In genomic region chr7:19561765-19562642, GRCm38 (mm10) we compare ENCODE assay signal across 8 mouse cellular contexts. TPM values are rescaled to one million over a fixed set of nuclear protein-coding genes. Genes with fewer than 3 reads are reported as not detected.
DNase-seq lines count a peak whose midpoint lies in the region; ATAC-seq and TF ChIP-seq lines count a peak whose summit lies in the region.

No protein-coding gene starts in this region.

- TF ChIP-seq POLR2A in CH12.LX (IDR thresholded peaks at IDR 0.05; ENCODE audit: low read depth, low read length), result peak; percentile 68

- H3K27me3 ChIP-seq in CH12.LX (replicated peaks), result no peaks in the 10 kb centered on the region
- H3K27me3 ChIP-seq in forebrain, embryonic 10.5 days (ENCODE audit: poor library complexity, severe bottlenecking), result no peaks in the 10 kb centered on the region
- H3K27me3 ChIP-seq in heart, embryonic 15.5 days, result no peaks in the 10 kb centered on the region
- no peaks in the 10 kb centered on the region for H3K27me3 ChIP-seq in liver, embryonic 13.5 days
- H3K27me3 ChIP-seq in stomach, embryonic 14.5 days (ENCODE audit: control insufficient read depth, insufficient read depth, low read length), result no peaks in the 10 kb centered on the region

- peak overlapping the region; percentile 71 for H3K4me2 ChIP-seq in CH12.LX (ENCODE audit: insufficient read depth, low read depth, poor library complexity, severe bottlenecking)
- H3K4me2 ChIP-seq in heart, embryonic 15.5 days, result peak overlapping the region; percentile 94
- peak overlapping the region; percentile 81 for H3K4me2 ChIP-seq in liver, embryonic 13.5 days
- H3K4me2 ChIP-seq in stomach, embryonic 14.5 days (replicated peaks; ENCODE audit: low read depth, low read length), result peak overlapping the region; percentile 77

- no peak for TF ChIP-seq EP300 in CH12.LX (IDR thresholded peaks at IDR 0.05; ENCODE audit: low read length)

- no peak for TF ChIP-seq CTCF in CH12.LX (conservative IDR thresholded peaks at IDR 0.05 in 1 of 2, IDR thresholded peaks at IDR 0.05 in 1 of 2; ENCODE audit: low read depth in 2 of 2, low read length in 2 of 2)

- no peak for TF ChIP-seq RAD21 in CH12.LX (IDR thresholded peaks at IDR 0.05; ENCODE audit: low read depth, low read length)

- H3K4me3 ChIP-seq in CH12.LX (replicated peaks in 1 of 3; ENCODE audit: low read depth in 2 of 3, low read length in 2 of 3, poor library complexity in 1 of 3), result peak overlapping the region; percentile 88 to 98 (median 91)
- peak overlapping the region; percentile 100 for H3K4me3 ChIP-seq in forebrain, embryonic 10.5 days
- H3K4me3 ChIP-seq in heart, embryonic 15.5 days, result peak overlapping the region; percentile 80
- peak overlapping the region; percentile 100 for H3K4me3 ChIP-seq in liver, embryonic 13.5 days (replicated peaks)
- peak overlapping the region; percentile 100 for H3K4me3 ChIP-seq in stomach, embryonic 14.5 days (ENCODE audit: low read depth, low read length)

- peak overlapping the region; percentile 93 for H3K9ac ChIP-seq in CH12.LX (ENCODE audit: insufficient read depth, low read depth)
- H3K9ac ChIP-seq in heart, embryonic 15.5 days, result peak overlapping the region; percentile 84
- peak overlapping the region; percentile 99 for H3K9ac ChIP-seq in liver, embryonic 13.5 days
- peak overlapping the region; percentile 91 for H3K9ac ChIP-seq in stomach, embryonic 14.5 days (replicated peaks; ENCODE audit: low read depth, low read length)

- peak; percentile 85 for DNase-seq in CH12.LX (ENCODE audit: extremely low read depth)
- peak; percentile 92 for DNase-seq in c-Kit-positive CD71-negative TER-119-negative erythroid progenitor cells, embryonic 14.5 days (ENCODE audit: low read depth)
- peak; percentile 95 for DNase-seq in forebrain, embryonic 10.5 days (ENCODE audit: extremely low spot score, low spot score)
- peak; percentile 95 for DNase-seq in kidney, postnatal 14 days
- DNase-seq in liver, embryonic 13.5 days, result peak; percentile 81
- DNase-seq in natural killer cell, adult 2 months (ENCODE audit: low spot score in 2 of 2), result peak; percentile 91

- in situ Hi-C loops in CH12.LX (cut with MboI; ENCODE audit: low pct_ligation_motif_present, low pct_unique_long_range_greater_than_20kb, low sequenced_read_pairs), result loop anchor here (25.0 kb wide), 1 partner anchor 150 kb away; the partner anchor contains the start of genes Ckm and Klc3

- peak; percentile 88 for ATAC-seq in heart, embryonic 15.5 days (replicated peaks; ENCODE audit: insufficient number of reproducible peaks, insufficient read depth, low FRiP score, low read depth)
- peak; percentile 74 for ATAC-seq in liver, embryonic 13.5 days (ENCODE audit: low read depth)
- peak; percentile 84 for ATAC-seq in stomach, embryonic 14.5 days (ENCODE audit: insufficient number of reproducible peaks, insufficient read depth, low FRiP score, low read depth)

- dilution Hi-C loops in CH12.LX (cut with MboI; ENCODE audit: extremely low pct_ligation_motif_present, extremely low pct_unique_long_range_greater_than_20kb, low sequenced_read_pairs), result no loop called here

- WGBS in forebrain, embryonic 10.5 days, result under 1% methylated on average over 102 of the region's 102 CpGs
- under 1% methylated on average over 102 of the region's 102 CpGs for WGBS in heart, embryonic 15.5 days
- WGBS in liver, embryonic 13.5 days (ENCODE audit: insufficient replicate concordance), result under 1% methylated on average over 102 of the region's 102 CpGs
- under 1% methylated on average over 97 of the region's 102 CpGs for WGBS in stomach, embryonic 14.5 days

- H3K36me3 ChIP-seq in CH12.LX (replicated peaks in 1 of 2; ENCODE audit: control insufficient read depth in 1 of 2, insufficient read depth in 1 of 2, low read length in 1 of 2), result peaks cover 27 to 66% of the 10 kb centered on the region in 2 experiments
- H3K36me3 ChIP-seq in forebrain, embryonic 10.5 days (replicated peaks), result peaks cover 54% of the 10 kb centered on the region
- H3K36me3 ChIP-seq in heart, embryonic 15.5 days, result peaks cover 24% of the 10 kb centered on the region
- peaks cover 50% of the 10 kb centered on the region for H3K36me3 ChIP-seq in liver, embryonic 13.5 days
- peaks cover 18% of the 10 kb centered on the region for H3K36me3 ChIP-seq in stomach, embryonic 14.5 days (ENCODE audit: control insufficient read depth, insufficient read depth, low read length)

- H3K79me2 ChIP-seq in CH12.LX (replicated peaks; ENCODE audit: control insufficient read depth, extremely low read depth, insufficient read depth, poor library complexity, severe bottlenecking), result peaks cover 41% of the 10 kb centered on the region

- peaks cover 8 to 44% of the 10 kb centered on the region in 2 experiments for H3K4me1 ChIP-seq in CH12.LX (ENCODE audit: control insufficient read depth in 1 of 2, insufficient read depth in 2 of 2)
- H3K4me1 ChIP-seq in forebrain, embryonic 10.5 days, result peaks cover 51% of the 10 kb centered on the region
- peaks cover 52% of the 10 kb centered on the region for H3K4me1 ChIP-seq in heart, embryonic 15.5 days (replicated peaks)
- H3K4me1 ChIP-seq in liver, embryonic 13.5 days (replicated peaks), result peaks cover 77% of the 10 kb centered on the region
- peaks cover 19% of the 10 kb centered on the region for H3K4me1 ChIP-seq in stomach, embryonic 14.5 days (ENCODE audit: control insufficient read depth, insufficient read depth, low read length)

- H3K9me3 ChIP-seq in CH12.LX (replicated peaks; ENCODE audit: low read length), result peaks cover 13% of the 10 kb centered on the region
- peaks cover 9% of the 10 kb centered on the region for H3K9me3 ChIP-seq in forebrain, embryonic 10.5 days
- no peaks in the 10 kb centered on the region; the same call in 1 of the 2 replicates for H3K9me3 ChIP-seq in heart, embryonic 15.5 days (replicated peaks)
- 0 out of 2 replicates have a peak, but pooled peaks cover 5% of the 10 kb centered on the region for H3K9me3 ChIP-seq in liver, embryonic 13.5 days (replicated peaks)
- no peaks in the 10 kb centered on the region for H3K9me3 ChIP-seq in stomach, embryonic 14.5 days (ENCODE audit: control insufficient read depth, low read depth, low read length)

- H3K27ac ChIP-seq in CH12.LX (ENCODE audit: insufficient read depth, low read depth), result peak overlapping the region; percentile 69
- peak overlapping the region; percentile 95 for H3K27ac ChIP-seq in forebrain, embryonic 10.5 days
- H3K27ac ChIP-seq in heart, embryonic 15.5 days, result peak overlapping the region; percentile 90
- H3K27ac ChIP-seq in liver, embryonic 13.5 days, result peak overlapping the region; percentile 98
- H3K27ac ChIP-seq in stomach, embryonic 14.5 days (ENCODE audit: low read length), result peak overlapping the region; percentile 92

TF ChIP-seq in CH12.LX, 34 proteins besides CTCF, POLR2A, EP300 and RAD21 (continues in another document):
- TF ChIP-seq CHD2 (IDR thresholded peaks at IDR 0.05; ENCODE audit: low read length) (peak; percentile 85), MAZ (IDR thresholded peaks at IDR 0.05; ENCODE audit: low read depth, low read length) (peak; percentile 99), JUN (IDR thresholded peaks at IDR 0.05; ENCODE audit: insufficient read depth, low read depth, low read length) (no peak)

RNA-seq across cellular contexts. Expression of gene Ppp1r37, which starts 0.9 kb away (rescaled TPM):
- total RNA-seq in CH12.LX (2012; rRNA removed) (13.8 and 14.2 TPM in 2 replicates), CH12.LX (2014; rRNA removed) (7.3 and 7.7 TPM in 2 replicates)
- 15.7 and 16.5 TPM in 2 replicates for polyA plus RNA-seq in CH12.LX (2012; ENCODE audit: insufficient read length, low read depth)
- 20.2 and 22.2 TPM in 2 replicates for polyA plus RNA-seq in forebrain, embryonic 10.5 days (2016; fragmentation: Nextera tagmentation; extraction: Ambion mirVana)
- polyA plus RNA-seq in heart, embryonic 15.5 days (2015; fragmentation: Nextera tagmentation; extraction: Ambion mirVana), result 15.8 and 24.0 TPM in 2 replicates
- 7.8 and 8.3 TPM in 2 replicates for polyA plus RNA-seq in liver, embryonic 13.5 days (2015; fragmentation: Nextera tagmentation; extraction: Ambion mirVana)
- polyA plus RNA-seq in stomach, embryonic 14.5 days (2014; fragmentation: Nextera tagmentation; extraction: Ambion mirVana), result 6.3 and 7.1 TPM in 2 replicates

RNA-seq across cellular contexts. Expression of gene Zfp296, which starts 15.1 kb away (rescaled TPM):
- 26.5 and 30.0 TPM in 2 replicates for total RNA-seq in CH12.LX (2012; rRNA removed)
- 8.6 and 10.7 TPM in 2 replicates for total RNA-seq in CH12.LX (2014; rRNA removed)
- polyA plus RNA-seq in CH12.LX (2012; ENCODE audit: insufficient read length, low read depth), result 37.6 and 44.0 TPM in 2 replicates
- polyA plus RNA-seq in forebrain, embryonic 10.5 days (2016; fragmentation: Nextera tagmentation; extraction: Ambion mirVana), result 0.30 and 0.47 TPM in 2 replicates
- polyA plus RNA-seq in heart, embryonic 15.5 days (2015; fragmentation: Nextera tagmentation; extraction: Ambion mirVana), result 0.38 and 0.42 TPM in 2 replicates
- 1.3 and 1.5 TPM in 2 replicates for polyA plus RNA-seq in liver, embryonic 13.5 days (2015; fragmentation: Nextera tagmentation; extraction: Ambion mirVana)
- polyA plus RNA-seq in stomach, embryonic 14.5 days (2014; fragmentation: Nextera tagmentation; extraction: Ambion mirVana), result 1.2 and 2.1 TPM in 2 replicates

RNA-seq across cellular contexts. Expression of gene Gemin7, which starts 15.4 kb away (rescaled TPM):
- total RNA-seq in CH12.LX (2012; rRNA removed), result 52.5 and 63.2 TPM in 2 replicates
- total RNA-seq in CH12.LX (2014; rRNA removed), result 89.6 and 101 TPM in 2 replicates
- polyA plus RNA-seq in CH12.LX (2012; ENCODE audit: insufficient read length, low read depth), result 59.3 and 64.4 TPM in 2 replicates
- polyA plus RNA-seq in forebrain, embryonic 10.5 days (2016; fragmentation: Nextera tagmentation; extraction: Ambion mirVana), result 180 and 186 TPM in 2 replicates
- polyA plus RNA-seq in heart, embryonic 15.5 days (2015; fragmentation: Nextera tagmentation; extraction: Ambion mirVana), result 111 and 131 TPM in 2 replicates
- 84.9 and 92.7 TPM in 2 replicates for polyA plus RNA-seq in liver, embryonic 13.5 days (2015; fragmentation: Nextera tagmentation; extraction: Ambion mirVana)
- 163 and 180 TPM in 2 replicates for polyA plus RNA-seq in stomach, embryonic 14.5 days (2014; fragmentation: Nextera tagmentation; extraction: Ambion mirVana)

RNA-seq across cellular contexts. Expression of gene Clasrp, which starts 42.3 kb away (rescaled TPM):
- 43.4 and 45.4 TPM in 2 replicates for total RNA-seq in CH12.LX (2012; rRNA removed)
- total RNA-seq in CH12.LX (2014; rRNA removed), result 14.5 and 17.5 TPM in 2 replicates
- 59.4 and 62.6 TPM in 2 replicates for polyA plus RNA-seq in CH12.LX (2012; ENCODE audit: insufficient read length, low read depth)
- 53.6 and 54.0 TPM in 2 replicates for polyA plus RNA-seq in forebrain, embryonic 10.5 days (2016; fragmentation: Nextera tagmentation; extraction: Ambion mirVana)
- 28.5 and 39.0 TPM in 2 replicates for polyA plus RNA-seq in heart, embryonic 15.5 days (2015; fragmentation: Nextera tagmentation; extraction: Ambion mirVana)
- 14.3 and 15.7 TPM in 2 replicates for polyA plus RNA-seq in liver, embryonic 13.5 days (2015; fragmentation: Nextera tagmentation; extraction: Ambion mirVana)
- 38.6 and 44.8 TPM in 2 replicates for polyA plus RNA-seq in stomach, embryonic 14.5 days (2014; fragmentation: Nextera tagmentation; extraction: Ambion mirVana)

RNA-seq across cellular contexts. Expression of gene Nkpd1, which starts 44.4 kb away (rescaled TPM):
- total RNA-seq in CH12.LX (2012; rRNA removed), result 0.92 and 1.9 TPM in 2 replicates
- 0.59 and 1.1 TPM in 2 replicates for total RNA-seq in CH12.LX (2014; rRNA removed)
- 2.1 and 2.3 TPM in 2 replicates for polyA plus RNA-seq in CH12.LX (2012; ENCODE audit: insufficient read length, low read depth)
- 0.06 and 0.12 TPM in 2 replicates for polyA plus RNA-seq in forebrain, embryonic 10.5 days (2016; fragmentation: Nextera tagmentation; extraction: Ambion mirVana)
- polyA plus RNA-seq in heart, embryonic 15.5 days (2015; fragmentation: Nextera tagmentation; extraction: Ambion mirVana), result not detected in 2 replicates
- polyA plus RNA-seq in liver, embryonic 13.5 days (2015; fragmentation: Nextera tagmentation; extraction: Ambion mirVana), result not detected in 2 replicates
- not detected in 2 replicates for polyA plus RNA-seq in stomach, embryonic 14.5 days (2014; fragmentation: Nextera tagmentation; extraction: Ambion mirVana)

Comparison
In these comparisons a context has a peak if more than half of its experiments do, and no peak if none do; other contexts are left out.
1. Peak in every context shown above with its lines: DNase-seq, ATAC-seq, H3K4me3 ChIP-seq and H3K27ac ChIP-seq.
2. RNA of gene Zfp296, which starts 15.1 kb away (polyA plus RNA-seq): 37.6 to 44.0 TPM in CH12.LX; 1.3 to 1.5 TPM in liver, embryonic 13.5 days, 1.2 to 2.1 TPM in stomach, embryonic 14.5 days, 0.30 to 0.47 TPM in forebrain, embryonic 10.5 days and 0.38 to 0.42 TPM in heart, embryonic 15.5 days; every median in the first group is over 10 times any median in the second.